Mouse (Mus musculus): Measurements from ENCODE around the gene Zbtb17. TPM values are rescaled to one million over a fixed set of nuclear protein-coding genes. Genes with fewer than 3 reads are reported as not detected.

Gene Zbtb17
- polyA plus RNA-seq, 1 experiment from 2014 or later, result 29.5 TPM

GRCm38 (mm10) chr4:141408577-141408976, 35.9 kb upstream of the Zbtb17 start:
- H3K4me3 ChIP-seq (replicated peaks; ENCODE audit: low read length), result no peak overlapping the region
- 98% methylated on average over 3 of the region's 3 CpGs for whole genome bisulfite sequencing
- H3K4me2 ChIP-seq (replicated peaks), result no peak overlapping the region
- no peaks in the 10 kb centered on the region for H3K27me3 ChIP-seq (ENCODE audit: control insufficient read depth, insufficient read depth, low read length)
- H3K9ac ChIP-seq, result no peak overlapping the region
- H3K36me3 ChIP-seq (replicated peaks; ENCODE audit: control insufficient read depth, insufficient read depth), result no peaks in the 10 kb centered on the region
- ATAC-seq (ENCODE audit: low FRiP score), result no peak
- no peak for DNase-seq (ENCODE audit: low spot score)
- no peak overlapping the region for H3K27ac ChIP-seq
- H3K4me1 ChIP-seq (replicated peaks; ENCODE audit: control insufficient read depth, insufficient read depth, low read length), result no peaks in the 10 kb centered on the region
- H3K9me3 ChIP-seq (ENCODE audit: control insufficient read depth, low read length), result no peaks in the 10 kb centered on the region

GRCm38 (mm10) chr4:141411430-141411992, 32.9 kb upstream of the Zbtb17 start:
- Histone ChIP-seq H3K4me2 (replicated peaks) (no peak overlapping the region), H3K27me3 (ENCODE audit: control insufficient read depth, insufficient read depth, low read length) (no peaks in the 10 kb centered on the region), H3K4me1 (replicated peaks; ENCODE audit: control insufficient read depth, insufficient read depth, low read length) (no peaks in the 10 kb centered on the region), H3K9me3 (ENCODE audit: control insufficient read depth, low read length) (no peaks in the 10 kb centered on the region), H3K36me3 (replicated peaks; ENCODE audit: control insufficient read depth, insufficient read depth) (no peaks in the 10 kb centered on the region), H3K9ac (no peak overlapping the region), H3K4me3 (replicated peaks; ENCODE audit: low read length) (no peak overlapping the region), H3K27ac (no peak overlapping the region)
- DNase-seq (ENCODE audit: low spot score) (no peak), ATAC-seq (ENCODE audit: low FRiP score) (no peak)
- 22% methylated on average over 22 of the region's 22 CpGs for WGBS

GRCm38 (mm10) chr4:141415924-141416323, 28.5 kb upstream of the Zbtb17 start, which contains the start of gene Clcnkb:
Gene Clcnkb, minus strand, starts transcription at chr4:141416014.
- Histone ChIP-seq H3K9me3 (ENCODE audit: control insufficient read depth, low read length) (no peaks in the 10 kb centered on the region), H3K4me2 (replicated peaks) (no peak within 1 kb of the TSS), H3K9ac (no peak within 1 kb of the TSS), H3K4me3 (replicated peaks; ENCODE audit: low read length) (no peak within 1 kb of the TSS), H3K27ac (no peak within 1 kb of the TSS), H3K27me3 (ENCODE audit: control insufficient read depth, insufficient read depth, low read length) (no peaks in the 10 kb centered on the region), H3K4me1 (replicated peaks; ENCODE audit: control insufficient read depth, insufficient read depth, low read length) (no peaks in the 10 kb centered on the region), H3K36me3 (replicated peaks; ENCODE audit: control insufficient read depth, insufficient read depth) (no peaks in the 10 kb centered on the region)
- 62% methylated on average over 7 of the region's 7 CpGs for WGBS
- no peak for ATAC-seq (ENCODE audit: low FRiP score)
- DNase-seq (ENCODE audit: low spot score), result no peak

- Histone ChIP-seq H3K4me1 (replicated peaks; ENCODE audit: control insufficient read depth, insufficient read depth, low read length) (no peaks in the 10 kb centered on the region), H3K4me2 (replicated peaks) (no peak overlapping the region), H3K36me3 (replicated peaks; ENCODE audit: control insufficient read depth, insufficient read depth) (no peaks in the 10 kb centered on the region), H3K9me3 (ENCODE audit: control insufficient read depth, low read length) (no peaks in the 10 kb centered on the region), H3K9ac (no peak overlapping the region), H3K27ac (no peak overlapping the region), H3K27me3 (ENCODE audit: control insufficient read depth, insufficient read depth, low read length) (no peaks in the 10 kb centered on the region), H3K4me3 (replicated peaks; ENCODE audit: low read length) (no peak overlapping the region)
- no peak for ATAC-seq (ENCODE audit: low FRiP score)
- DNase-seq (ENCODE audit: low spot score), result no peak
- WGBS, result 68% methylated on average over 27 of the region's 27 CpGs
Measured at GRCm38 (mm10) chr4:141419398-141420191, 24.9 kb upstream of the Zbtb17 start.

GRCm38 (mm10) chr4:141420192-141420829, 24.1 kb upstream of the Zbtb17 start, which contains the start of gene Hspb7:
Gene Hspb7, plus strand, starts transcription at chr4:141420779.
- Histone ChIP-seq H3K9ac (no peak within 1 kb of the TSS), H3K27ac (no peak within 1 kb of the TSS), H3K4me1 (replicated peaks; ENCODE audit: control insufficient read depth, insufficient read depth, low read length) (no peaks in the 10 kb centered on the region), H3K4me2 (replicated peaks) (no peak within 1 kb of the TSS), H3K4me3 (replicated peaks; ENCODE audit: low read length) (no peak within 1 kb of the TSS), H3K27me3 (ENCODE audit: control insufficient read depth, insufficient read depth, low read length) (no peaks in the 10 kb centered on the region), H3K9me3 (ENCODE audit: control insufficient read depth, low read length) (no peaks in the 10 kb centered on the region), H3K36me3 (replicated peaks; ENCODE audit: control insufficient read depth, insufficient read depth) (no peaks in the 10 kb centered on the region)
- ATAC-seq (ENCODE audit: low FRiP score), result no peak
- no peak for DNase-seq (ENCODE audit: low spot score)
- 66% methylated on average over 9 of the region's 9 CpGs for WGBS

- Histone ChIP-seq H3K27me3 (ENCODE audit: control insufficient read depth, insufficient read depth, low read length) (no peaks in the 10 kb centered on the region), H3K9ac (no peak overlapping the region), H3K4me1 (replicated peaks; ENCODE audit: control insufficient read depth, insufficient read depth, low read length) (no peaks in the 10 kb centered on the region; the same call in 1 of the 2 replicates), H3K27ac (no peak overlapping the region), H3K4me2 (replicated peaks) (no peak overlapping the region), H3K9me3 (ENCODE audit: control insufficient read depth, low read length) (no peaks in the 10 kb centered on the region), H3K36me3 (replicated peaks; ENCODE audit: control insufficient read depth, insufficient read depth) (no peaks in the 10 kb centered on the region), H3K4me3 (replicated peaks; ENCODE audit: low read length) (no peak overlapping the region)
- WGBS, result 64% methylated on average over 9 of the region's 9 CpGs
- ATAC-seq (ENCODE audit: low FRiP score), result no peak
- DNase-seq (ENCODE audit: low spot score), result no peak
Measured at GRCm38 (mm10) chr4:141420886-141421285, 23.6 kb upstream of the Zbtb17 start.

GRCm38 (mm10) chr4:141421423-141421822, 23.0 kb upstream of the Zbtb17 start:
- Histone ChIP-seq H3K4me1 (replicated peaks; ENCODE audit: control insufficient read depth, insufficient read depth, low read length) (no peaks in the 10 kb centered on the region; the same call in 1 of the 2 replicates), H3K27ac (no peak overlapping the region), H3K9ac (no peak overlapping the region), H3K4me2 (replicated peaks) (no peak overlapping the region), H3K36me3 (replicated peaks; ENCODE audit: control insufficient read depth, insufficient read depth) (no peaks in the 10 kb centered on the region), H3K27me3 (ENCODE audit: control insufficient read depth, insufficient read depth, low read length) (no peaks in the 10 kb centered on the region), H3K4me3 (replicated peaks; ENCODE audit: low read length) (no peak overlapping the region), H3K9me3 (ENCODE audit: control insufficient read depth, low read length) (no peaks in the 10 kb centered on the region)
- ATAC-seq (ENCODE audit: low FRiP score), result no peak
- no peak for DNase-seq (ENCODE audit: low spot score)
- WGBS, result 58% methylated on average over 14 of the region's 14 CpGs

GRCm38 (mm10) chr4:141422841-141423240, 21.6 kb upstream of the Zbtb17 start:
- no peak overlapping the region for H3K4me2 ChIP-seq (replicated peaks)
- no peak overlapping the region for H3K4me3 ChIP-seq (replicated peaks; ENCODE audit: low read length)
- WGBS, result 78% methylated on average over 5 of the region's 5 CpGs
- no peak overlapping the region for H3K27ac ChIP-seq
- DNase-seq (ENCODE audit: low spot score) (no peak), ATAC-seq (ENCODE audit: low FRiP score) (no peak)
- H3K27me3 ChIP-seq (ENCODE audit: control insufficient read depth, insufficient read depth, low read length), result no peaks in the 10 kb centered on the region
- no peaks in the 10 kb centered on the region for H3K36me3 ChIP-seq (replicated peaks; ENCODE audit: control insufficient read depth, insufficient read depth)
- H3K4me1 ChIP-seq (replicated peaks; ENCODE audit: control insufficient read depth, insufficient read depth, low read length), result no peaks in the 10 kb centered on the region; the same call in 1 of the 2 replicates
- H3K9ac ChIP-seq, result no peak overlapping the region
- no peaks in the 10 kb centered on the region for H3K9me3 ChIP-seq (ENCODE audit: control insufficient read depth, low read length)

- DNase-seq (ENCODE audit: low spot score), result no peak
- WGBS, result 74% methylated on average over 5 of the region's 5 CpGs
- no peak overlapping the region for H3K27ac ChIP-seq
Measured at GRCm38 (mm10) chr4:141423288-141423687, 21.2 kb upstream of the Zbtb17 start.

More at GRCm38 (mm10) chr4:141423288-141423687, 21.2 kb upstream of the Zbtb17 start:
- no peak overlapping the region for H3K4me3 ChIP-seq (replicated peaks; ENCODE audit: low read length)
- no peaks in the 10 kb centered on the region; the same call in 1 of the 2 replicates for H3K4me1 ChIP-seq (replicated peaks; ENCODE audit: control insufficient read depth, insufficient read depth, low read length)
- no peak overlapping the region for H3K9ac ChIP-seq
- H3K36me3 ChIP-seq (replicated peaks; ENCODE audit: control insufficient read depth, insufficient read depth), result no peaks in the 10 kb centered on the region
- no peaks in the 10 kb centered on the region for H3K27me3 ChIP-seq (ENCODE audit: control insufficient read depth, insufficient read depth, low read length)
- ATAC-seq (ENCODE audit: low FRiP score), result no peak
- H3K9me3 ChIP-seq (ENCODE audit: control insufficient read depth, low read length), result no peaks in the 10 kb centered on the region
- H3K4me2 ChIP-seq (replicated peaks), result no peak overlapping the region
